Mouse (Mus musculus) limb, embryonic 13.5 days (tissue): ENCODE results near the gene Ercc8. TPM values are rescaled to one million over a fixed set of nuclear protein-coding genes. Genes with fewer than 3 reads are reported as not detected.

Experiments used
- polyA plus RNA-seq: library from polyadenylated mRNA; unstranded; fragments of >200 nt; fragmentation: Nextera tagmentation; extraction: Ambion mirVana; gene quantifications from 2 replicates; pipeline ENCODE4 v1.2.1, GENCODE M21; 2015

The Ercc8 gene
- polyA plus RNA-seq, 1 experiment from 2014 or later = 21.2 TPM

Other genes with a start within 250 kb of the Ercc8 start
- 52.9 and 54.3 TPM in 2 replicates for gene Smim15, start 114.3 kb upstream of the Ercc8 start, polyA plus RNA-seq
- gene Ndufaf2, start 108 bp upstream of the Ercc8 start, polyA plus RNA-seq = 85.7 and 88.5 TPM in 2 replicates
- 1.8 and 2.2 TPM in 2 replicates for gene Elovl7, start 55.7 kb downstream of the Ercc8 start, polyA plus RNA-seq
- 9.7 and 10.8 TPM in 2 replicates for gene Depdc1b, start 157.6 kb downstream of the Ercc8 start, polyA plus RNA-seq